Mouse (Mus musculus): Measurements from ENCODE around the gene Bnc2. TPM values are rescaled to one million over a fixed set of nuclear protein-coding genes. Genes with fewer than 3 reads are reported as not detected.

Bnc2 gene
- polyA plus RNA-seq, 1 experiment = 4.5 TPM

DNA sequence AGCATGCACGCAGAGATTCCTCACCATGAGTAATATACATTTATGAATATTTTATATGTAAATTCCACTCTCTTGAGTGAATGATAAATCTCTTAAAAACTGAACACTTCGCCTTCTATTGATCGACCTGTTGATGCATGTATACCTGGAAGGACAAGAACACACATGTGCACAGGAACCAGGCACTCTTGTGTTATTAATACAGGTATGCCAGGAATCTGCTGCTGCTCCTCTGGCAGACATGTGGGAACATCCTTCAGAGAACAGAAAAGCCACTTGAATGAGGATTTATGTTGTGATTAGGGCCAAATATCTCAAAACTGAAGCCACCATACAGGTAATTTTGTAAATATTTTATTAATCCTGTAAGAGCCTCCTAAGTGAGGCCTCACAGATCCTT is 357.7 kb downstream of the Bnc2 start:
- H3K27me3 ChIP-seq (ENCODE audit: control insufficient read depth, insufficient read depth, insufficient read length) = no peaks in the 10 kb centered on the region
- no peak overlapping the region for H3K4me3 ChIP-seq (ENCODE audit: insufficient read depth, poor library complexity, severe bottlenecking)
- no peaks in the 10 kb centered on the region for H3K79me2 ChIP-seq (ENCODE audit: control insufficient read depth, insufficient read depth)
- no peaks in the 10 kb centered on the region for H3K79me3 ChIP-seq (ENCODE audit: low read depth)
- no peaks in the 10 kb centered on the region for H3K36me3 ChIP-seq (ENCODE audit: control insufficient read depth, insufficient read depth)
- no peak for TF ChIP-seq MAX (IDR thresholded peaks at IDR 0.05)
- no peak for TF ChIP-seq USF1 (IDR thresholded peaks at IDR 0.05; ENCODE audit: low read depth)
- TF ChIP-seq MYOG (IDR thresholded peaks at IDR 0.05; ENCODE audit: control insufficient read depth, extremely low read depth, insufficient read length) = no peak
- TF ChIP-seq FOSL1 (IDR thresholded peaks at IDR 0.05; ENCODE audit: insufficient read depth, low read length, poor library complexity, severe bottlenecking) = no peak
- no peak for TF ChIP-seq MYOD1 (IDR thresholded peaks at IDR 0.05; ENCODE audit: control insufficient read depth, insufficient read length, low read depth)
- no peak for TF ChIP-seq CEBPB (IDR thresholded peaks at IDR 0.05; ENCODE audit: low read depth)
- no peak for TF ChIP-seq CTCF (IDR thresholded peaks at IDR 0.05; ENCODE audit: control insufficient read depth, insufficient read depth, insufficient read length)
- H3ac ChIP-seq (ENCODE audit: control insufficient read depth, insufficient read length, low read depth) = no peak overlapping the region

- Histone ChIP-seq H3K79me2 (ENCODE audit: control insufficient read depth, insufficient read depth) (no peaks in the 10 kb centered on the region), H3ac (ENCODE audit: control insufficient read depth, insufficient read length, low read depth) (no peak overlapping the region), H3K4me3 (ENCODE audit: insufficient read depth, poor library complexity, severe bottlenecking) (no peak overlapping the region), H3K79me3 (ENCODE audit: low read depth) (no peaks in the 10 kb centered on the region), H3K36me3 (ENCODE audit: control insufficient read depth, insufficient read depth) (no peaks in the 10 kb centered on the region), H3K27me3 (ENCODE audit: control insufficient read depth, insufficient read depth, insufficient read length) (no peaks in the 10 kb centered on the region)
- TF ChIP-seq USF1 (IDR thresholded peaks at IDR 0.05; ENCODE audit: low read depth) (no peak), MAX (IDR thresholded peaks at IDR 0.05) (no peak), FOSL1 (IDR thresholded peaks at IDR 0.05; ENCODE audit: insufficient read depth, low read length, poor library complexity, severe bottlenecking) (no peak), MYOG (IDR thresholded peaks at IDR 0.05; ENCODE audit: control insufficient read depth, extremely low read depth, insufficient read length) (no peak), CEBPB (IDR thresholded peaks at IDR 0.05; ENCODE audit: low read depth) (no peak), CTCF (IDR thresholded peaks at IDR 0.05; ENCODE audit: control insufficient read depth, insufficient read depth, insufficient read length) (no peak), MYOD1 (IDR thresholded peaks at IDR 0.05; ENCODE audit: control insufficient read depth, insufficient read length, low read depth) (no peak)
Measured at GRCm38 (mm10) chr4:84311371-84311770, 363.7 kb downstream of the Bnc2 start.

DNA sequence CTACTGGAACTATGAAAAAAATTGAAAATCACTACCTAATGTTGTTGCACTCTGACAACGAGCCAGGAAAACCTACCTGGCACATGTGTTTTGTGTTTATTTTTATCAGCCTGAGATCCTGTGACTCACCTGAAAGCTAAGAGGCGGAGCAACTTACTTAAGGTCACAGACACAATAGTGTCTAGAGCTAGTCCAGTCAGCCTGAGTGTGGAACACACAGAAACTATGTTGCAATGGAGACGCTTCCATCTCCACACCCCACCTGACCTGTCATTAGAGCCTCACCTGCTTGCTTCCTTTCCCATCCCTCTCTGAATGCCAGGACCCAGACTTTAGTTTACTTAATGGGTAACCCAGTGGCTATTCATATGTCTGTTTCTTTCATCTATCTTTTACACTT is 364.2 kb downstream of the Bnc2 start:
- TF ChIP-seq MYOD1 (IDR thresholded peaks at IDR 0.05; ENCODE audit: control insufficient read depth, insufficient read length, low read depth) (no peak), CEBPB (IDR thresholded peaks at IDR 0.05; ENCODE audit: low read depth) (no peak)
- Histone ChIP-seq H3K27me3 (ENCODE audit: control insufficient read depth, insufficient read depth, insufficient read length) (no peaks in the 10 kb centered on the region), H3K36me3 (ENCODE audit: control insufficient read depth, insufficient read depth) (no peaks in the 10 kb centered on the region), H3K79me3 (ENCODE audit: low read depth) (no peaks in the 10 kb centered on the region), H3K4me3 (ENCODE audit: insufficient read depth, poor library complexity, severe bottlenecking) (no peak overlapping the region), H3ac (ENCODE audit: control insufficient read depth, insufficient read length, low read depth) (no peak overlapping the region), H3K79me2 (ENCODE audit: control insufficient read depth, insufficient read depth) (no peaks in the 10 kb centered on the region)

GRCm38 (mm10) chr4:84308226-84308862 is 366.7 kb downstream of the Bnc2 start:
- H3K79me3 ChIP-seq (ENCODE audit: low read depth) = no peaks in the 10 kb centered on the region
- no peak overlapping the region for H3K4me3 ChIP-seq (ENCODE audit: insufficient read depth, poor library complexity, severe bottlenecking)
- no peaks in the 10 kb centered on the region for H3K36me3 ChIP-seq (ENCODE audit: control insufficient read depth, insufficient read depth)
- no peak for TF ChIP-seq CTCF (IDR thresholded peaks at IDR 0.05; ENCODE audit: control insufficient read depth, insufficient read depth, insufficient read length)
- TF ChIP-seq FOSL1 (IDR thresholded peaks at IDR 0.05; ENCODE audit: insufficient read depth, low read length, poor library complexity, severe bottlenecking) = no peak
- TF ChIP-seq MYOG (IDR thresholded peaks at IDR 0.05; ENCODE audit: control insufficient read depth, extremely low read depth, insufficient read length) = no peak
- TF ChIP-seq CEBPB (IDR thresholded peaks at IDR 0.05; ENCODE audit: low read depth) = no peak
- no peak for TF ChIP-seq USF1 (IDR thresholded peaks at IDR 0.05; ENCODE audit: low read depth)
- TF ChIP-seq MAX (IDR thresholded peaks at IDR 0.05) = no peak
- H3K27me3 ChIP-seq (ENCODE audit: control insufficient read depth, insufficient read depth, insufficient read length) = no peaks in the 10 kb centered on the region
- H3K79me2 ChIP-seq (ENCODE audit: control insufficient read depth, insufficient read depth) = no peaks in the 10 kb centered on the region
- no peak overlapping the region for H3ac ChIP-seq (ENCODE audit: control insufficient read depth, insufficient read length, low read depth)

DNA sequence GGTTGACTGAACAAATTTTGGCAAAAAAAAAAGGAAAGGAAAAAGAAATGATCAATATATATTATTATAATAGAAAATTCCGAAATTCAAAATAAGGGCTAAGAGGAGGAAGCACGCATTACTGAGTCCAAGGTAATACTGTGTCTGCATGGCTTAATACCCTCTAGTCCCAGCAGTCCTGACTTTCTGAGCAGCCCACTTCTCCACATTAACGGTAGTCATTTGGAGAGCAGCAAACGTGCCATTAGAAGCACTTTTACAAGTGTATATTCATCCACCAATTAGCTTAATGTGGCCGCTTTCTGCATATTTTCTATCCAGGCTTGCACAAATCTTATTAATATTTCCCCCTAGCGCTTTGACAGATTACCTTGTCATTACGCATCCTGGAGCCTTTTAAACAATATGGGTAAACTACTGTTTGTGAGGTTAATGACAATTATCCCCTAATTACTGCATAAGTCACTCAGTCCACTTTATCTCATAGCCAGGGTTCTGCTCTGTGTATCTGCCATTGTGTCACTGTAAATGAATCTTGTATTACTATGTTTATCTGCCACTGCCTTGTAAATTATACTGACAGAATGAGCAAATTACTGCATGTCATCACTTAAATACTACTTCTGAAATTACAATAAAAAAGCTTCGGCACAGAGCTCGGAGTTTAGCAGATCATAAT is 368.0 kb downstream of the Bnc2 start:
- no peaks in the 10 kb centered on the region for H3K79me2 ChIP-seq (ENCODE audit: control insufficient read depth, insufficient read depth)
- H3K4me3 ChIP-seq (ENCODE audit: insufficient read depth, poor library complexity, severe bottlenecking) = no peak overlapping the region
- no peaks in the 10 kb centered on the region for H3K36me3 ChIP-seq (ENCODE audit: control insufficient read depth, insufficient read depth)
- no peak for TF ChIP-seq CTCF (IDR thresholded peaks at IDR 0.05; ENCODE audit: control insufficient read depth, insufficient read depth, insufficient read length)
- TF ChIP-seq FOSL1 (IDR thresholded peaks at IDR 0.05; ENCODE audit: insufficient read depth, low read length, poor library complexity, severe bottlenecking) = no peak
- H3ac ChIP-seq (ENCODE audit: control insufficient read depth, insufficient read length, low read depth) = no peak overlapping the region
- H3K27me3 ChIP-seq (ENCODE audit: control insufficient read depth, insufficient read depth, insufficient read length) = no peaks in the 10 kb centered on the region
- no peaks in the 10 kb centered on the region for H3K79me3 ChIP-seq (ENCODE audit: low read depth)

DNA sequence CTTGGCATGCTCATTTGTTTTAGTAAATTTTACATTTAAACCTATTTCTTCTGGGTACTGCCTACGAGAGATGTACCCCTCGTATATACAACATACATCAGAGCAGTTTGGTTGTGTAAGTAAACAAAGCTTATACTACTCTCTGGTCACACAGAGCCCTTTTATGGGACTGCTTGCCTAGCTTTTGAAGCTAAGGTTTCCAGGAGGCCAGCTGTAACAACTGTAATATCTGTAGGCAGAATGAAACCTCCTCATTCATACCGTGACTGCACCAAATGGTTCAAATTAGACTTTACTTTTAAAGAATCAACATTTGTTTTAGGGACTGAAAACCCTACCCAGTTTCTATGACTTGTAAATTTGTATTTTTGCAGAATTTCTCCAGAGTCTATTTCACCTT is 372.1 kb downstream of the Bnc2 start:
- Histone ChIP-seq H3K4me3 (ENCODE audit: insufficient read depth, poor library complexity, severe bottlenecking) (no peak overlapping the region), H3K36me3 (ENCODE audit: control insufficient read depth, insufficient read depth) (no peaks in the 10 kb centered on the region), H3ac (ENCODE audit: control insufficient read depth, insufficient read length, low read depth) (no peak overlapping the region), H3K79me3 (ENCODE audit: low read depth) (no peaks in the 10 kb centered on the region), H3K27me3 (ENCODE audit: control insufficient read depth, insufficient read depth, insufficient read length) (no peaks in the 10 kb centered on the region), H3K79me2 (ENCODE audit: control insufficient read depth, insufficient read depth) (no peaks in the 10 kb centered on the region)
- TF ChIP-seq CTCF (IDR thresholded peaks at IDR 0.05; ENCODE audit: control insufficient read depth, insufficient read depth, insufficient read length) (no peak), MAX (IDR thresholded peaks at IDR 0.05) (no peak), FOSL1 (IDR thresholded peaks at IDR 0.05; ENCODE audit: insufficient read depth, low read length, poor library complexity, severe bottlenecking) (no peak), USF1 (IDR thresholded peaks at IDR 0.05; ENCODE audit: low read depth) (no peak), MYOG (IDR thresholded peaks at IDR 0.05; ENCODE audit: control insufficient read depth, extremely low read depth, insufficient read length) (no peak), MYOD1 (IDR thresholded peaks at IDR 0.05; ENCODE audit: control insufficient read depth, insufficient read length, low read depth) (no peak), CEBPB (IDR thresholded peaks at IDR 0.05; ENCODE audit: low read depth) (no peak)
